12 mouse cellular contexts compared by ENCODE assay signal in the genomic region with DNA sequence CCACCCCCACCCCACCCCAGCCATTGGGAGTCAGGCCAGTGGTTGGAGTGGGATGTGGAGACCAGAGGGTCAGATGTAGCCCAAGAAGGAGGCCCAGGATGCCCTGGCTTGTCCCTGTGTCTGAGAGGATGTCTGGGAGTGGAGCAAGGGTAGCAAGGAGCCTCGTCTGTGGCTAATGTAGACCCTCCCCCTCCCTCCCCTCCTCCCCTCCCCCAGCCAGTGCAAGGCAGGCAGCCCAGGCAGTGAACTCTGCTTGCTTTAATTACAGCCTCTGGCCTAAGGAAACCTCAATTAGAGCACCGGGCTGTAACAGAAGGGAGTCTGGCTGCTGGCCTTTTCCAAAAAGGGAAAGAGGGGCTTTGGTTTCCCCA. TPM values are rescaled to one million over a fixed set of nuclear protein-coding genes. Genes with fewer than 3 reads are reported as not detected.
DNase-seq lines count a peak whose midpoint lies in the region; ATAC-seq and TF ChIP-seq lines count a peak whose summit lies in the region.
"Had no signal": no experiment of that assay in that cellular context is flagged by ENCODE, and none has a peak within 500 bp of the region (broad histone marks: within the 10 kb centered on the region; RNA-seq: fewer than 3 reads in every experiment).

No protein-coding gene starts in this region.

- peaks cover 63% of the 10 kb centered on the region for H3K4me1 ChIP-seq in forebrain, embryonic 16.5 days (replicated peaks; ENCODE audit: control insufficient read depth, insufficient read depth, low read length)
- H3K4me1 ChIP-seq in midbrain, embryonic 10.5 days, result peaks cover 86% of the 10 kb centered on the region

- H3K9ac ChIP-seq in forebrain, embryonic 16.5 days (replicated peaks; ENCODE audit: low read depth, low read length), result peak overlapping the region; percentile 43
- H3K9ac ChIP-seq: stomach, embryonic 15.5 days had no signal

- no peak for TF ChIP-seq CTCF in left cerebral cortex, adult 2 months (IDR thresholded peaks at IDR 0.05)

- H3K4me2 ChIP-seq in forebrain, embryonic 16.5 days (ENCODE audit: low read length), result peak overlapping the region; percentile 68
- H3K4me2 ChIP-seq: stomach, embryonic 15.5 days had no signal

- no peak for ATAC-seq in forebrain, embryonic 16.5 days

- H3K27me3 ChIP-seq in forebrain, embryonic 16.5 days (replicated peaks; ENCODE audit: control insufficient read depth, insufficient read depth, low read length), result no peaks in the 10 kb centered on the region
- H3K27me3 ChIP-seq in midbrain, embryonic 10.5 days (ENCODE audit: low read depth, poor library complexity, severe bottlenecking), result no peaks in the 10 kb centered on the region
- H3K27me3 ChIP-seq: stomach, embryonic 15.5 days had no signal

- H3K27ac ChIP-seq in left cerebral cortex, adult 2 months, result peak overlapping the region; percentile 36
- H3K27ac ChIP-seq in forebrain, embryonic 16.5 days (ENCODE audit: low read length), result peak overlapping the region; percentile 100
- H3K27ac ChIP-seq in midbrain, embryonic 10.5 days (replicated peaks), result peak overlapping the region; percentile 100

- intact Hi-C loops in left cerebral cortex, adult 2 months (cut with DNase I), result no loop called here
- intact Hi-C loops in left cerebral cortex, postnatal 36 days (cut with DNase I), result loop anchor here (5.0 kb wide), 1 partner anchor 41 kb away; no protein-coding TSS in a partner anchor

- peaks cover 12% of the 10 kb centered on the region for H3K36me3 ChIP-seq in forebrain, embryonic 16.5 days (ENCODE audit: control insufficient read depth, insufficient read depth)
- H3K36me3 ChIP-seq in midbrain, embryonic 10.5 days, result peaks cover 97% of the 10 kb centered on the region

- 0% methylated on average over 2 of the region's 2 CpGs for WGBS in forebrain, embryonic 16.5 days
- 0% methylated on average over 2 of the region's 2 CpGs for WGBS in midbrain, embryonic 10.5 days

- DNase-seq in left cerebral cortex, adult 2 months (ENCODE audit: extremely low spot score in 1 of 2, low spot score in 2 of 2), result no peak
- DNase-seq in left cerebral cortex, postnatal 36 days (ENCODE audit: low spot score in 2 of 2), result no peak
- DNase-seq in midbrain, embryonic 10.5 days (ENCODE audit: low spot score), result peak; percentile 68
- DNase-seq in yolk sac, embryonic 10.5 days (ENCODE audit: low spot score), result peak; percentile 28
- DNase-seq in right cerebral cortex, postnatal 36 days (ENCODE audit: low spot score in 2 of 2), result no peak
- no peak for DNase-seq in gastrocnemius, postnatal 25 days
- no peak for DNase-seq in thymus, postnatal 4 days
- DNase-seq: cerebellum, adult 11-12 months; layer of hippocampus, postnatal 36 days had no signal

- H3K4me3 ChIP-seq in left cerebral cortex, adult 2 months, result no peak overlapping the region
- H3K4me3 ChIP-seq in forebrain, embryonic 16.5 days (replicated peaks; ENCODE audit: low read length), result no peak overlapping the region
- H3K4me3 ChIP-seq in midbrain, embryonic 10.5 days, result peak overlapping the region; percentile 100
- H3K4me3 ChIP-seq: stomach, embryonic 15.5 days had no signal

- no peaks in the 10 kb centered on the region for H3K9me3 ChIP-seq in forebrain, embryonic 16.5 days (ENCODE audit: control insufficient read depth, low read length)
- H3K9me3 ChIP-seq in midbrain, embryonic 10.5 days (replicated peaks), result no peaks in the 10 kb centered on the region
- H3K9me3 ChIP-seq: stomach, embryonic 15.5 days had no signal

RNA-seq across cellular contexts. Expression of gene Msi1, which starts 8.5 kb away (rescaled TPM):
- total RNA-seq in left cerebral cortex, adult 2 months (2021), result 10 to 100 TPM; 46.1 to 51.8 TPM
- total RNA-seq in left cerebral cortex, postnatal 36 days (2021), result 10 to 100 TPM; 46.9 to 51.3 TPM
- 53.9 and 62.2 TPM in 2 replicates for polyA plus RNA-seq in forebrain, embryonic 16.5 days (2015; fragmentation: Nextera tagmentation; extraction: Ambion mirVana)
- 190 and 232 TPM in 2 replicates for polyA plus RNA-seq in midbrain, embryonic 10.5 days (2016; fragmentation: Nextera tagmentation; extraction: Ambion mirVana)
- under 1 TPM; 0.29 to 0.61 TPM for total RNA-seq in gastrocnemius, postnatal 25 days (2021)

RNA-seq across cellular contexts. Expression of gene Pla2g1b, which starts 28.1 kb away (rescaled TPM):
- not detected for total RNA-seq in left cerebral cortex, adult 2 months (2021)
- total RNA-seq in left cerebral cortex, postnatal 36 days (2021), result not detected
- not detected in 2 replicates for polyA plus RNA-seq in forebrain, embryonic 16.5 days (2015; fragmentation: Nextera tagmentation; extraction: Ambion mirVana)
- polyA plus RNA-seq in midbrain, embryonic 10.5 days (2016; fragmentation: Nextera tagmentation; extraction: Ambion mirVana), result 0.41 and 0.62 TPM in 2 replicates
- not detected for total RNA-seq in gastrocnemius, postnatal 25 days (2021)
- total RNA-seq: layer of hippocampus, postnatal 36 days had no signal
- polyA plus RNA-seq: heart, postnatal 0 days had no signal

RNA-seq across cellular contexts. Expression of gene Sirt4, which starts 46.6 kb away (rescaled TPM):
- 10 to 100 TPM; 40.7 to 43.5 TPM for total RNA-seq in left cerebral cortex, adult 2 months (2021)
- 10 to 100 TPM; 19.7 to 51.7 TPM for total RNA-seq in left cerebral cortex, postnatal 36 days (2021)
- polyA plus RNA-seq in forebrain, embryonic 16.5 days (2015; fragmentation: Nextera tagmentation; extraction: Ambion mirVana), result 32.7 and 37.6 TPM in 2 replicates
- 15.2 and 17.0 TPM in 2 replicates for polyA plus RNA-seq in midbrain, embryonic 10.5 days (2016; fragmentation: Nextera tagmentation; extraction: Ambion mirVana)
- 10 to 100 TPM; 13.8 to 14.1 TPM for total RNA-seq in gastrocnemius, postnatal 25 days (2021)

Comparison
In these comparisons a context has a peak if more than half of its experiments do, and no peak if none do; other contexts are left out.
1. DNase-seq: peak in midbrain, embryonic 10.5 days (single experiment) and yolk sac, embryonic 10.5 days (single experiment); none in left cerebral cortex, adult 2 months (0 of 2), left cerebral cortex, postnatal 36 days (0 of 2), right cerebral cortex, postnatal 36 days (0 of 2), gastrocnemius, postnatal 25 days (single experiment) and thymus, postnatal 4 days (single experiment).
2. H3K27ac ChIP-seq: peak in every context shown above with its lines; median percentile 100 in forebrain, embryonic 16.5 days; 100 in midbrain, embryonic 10.5 days; 36 in left cerebral cortex, adult 2 months.
3. RNA of gene Msi1, which starts 8.5 kb away (total RNA-seq): 46.1 to 51.8 TPM in left cerebral cortex, adult 2 months and 46.9 to 51.3 TPM in left cerebral cortex, postnatal 36 days; 0.29 to 0.61 TPM in gastrocnemius, postnatal 25 days; every median in the first group is over 10 times any median in the second.